Mouse (Mus musculus) kidney, postnatal 10 days (tissue): Measurements from ENCODE around the gene Kmt2d.
"Not testable (repeated sequence)": the region's sequence is repeated elsewhere in the genome, so short reads cannot be mapped to it uniquely, and the experiment has no call there.

ENCODE experiments used
- DNase-seq: peaks from one replicate; pipeline ENCODE4 v3.0.0; 2021; ENCODE audit warnings: mixed read lengths

The Kmt2d gene

DNA sequence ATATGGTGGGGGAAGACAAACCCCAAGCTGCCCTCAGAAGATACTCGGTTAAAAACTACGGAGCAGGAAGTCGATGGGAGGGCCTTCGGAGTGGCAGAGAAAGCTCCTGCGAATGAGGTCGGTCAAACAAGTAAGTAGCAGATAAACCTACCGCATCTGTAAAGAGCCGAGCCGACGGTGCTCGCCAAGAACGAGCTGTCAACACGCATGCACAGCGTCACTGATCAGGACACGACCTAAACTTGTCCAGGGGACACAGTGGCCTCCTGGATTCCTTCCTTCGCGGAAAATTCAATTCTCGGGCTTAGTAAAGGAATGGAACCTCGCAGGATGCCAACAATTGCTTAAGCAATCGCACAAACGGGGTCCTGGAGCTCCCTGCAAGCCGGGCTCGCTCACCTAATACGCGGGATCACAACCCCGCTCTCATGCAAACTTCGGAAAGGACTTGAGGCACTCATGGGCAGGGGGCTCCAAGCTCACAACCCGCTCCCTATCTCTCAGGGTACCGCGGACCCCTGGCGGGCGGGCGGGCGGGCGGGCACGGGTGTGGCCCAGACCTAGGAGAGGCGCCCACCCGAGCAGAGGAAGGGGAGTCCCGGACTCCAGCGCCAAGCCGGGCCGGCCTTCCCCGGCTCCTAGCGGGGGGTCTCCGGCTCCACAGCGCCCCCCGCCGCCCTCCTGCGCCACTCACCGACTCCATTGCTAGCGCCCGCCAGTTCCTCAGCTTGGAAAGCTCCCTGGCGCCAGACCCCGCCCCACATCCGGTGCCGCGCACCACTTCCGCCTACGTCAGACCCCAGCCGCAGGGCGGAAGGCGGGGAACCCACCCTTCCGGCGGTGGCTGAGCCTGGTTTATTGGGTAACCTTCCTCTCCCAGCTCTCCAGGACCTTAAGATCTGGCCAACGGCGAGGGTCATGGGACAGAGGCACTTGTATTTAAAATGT lies 40.0 kb downstream of the Kmt2d start, which contains the start of gene Prkag1:
Gene Prkag1 (minus strand): TSS at position 786 of the 948 bp plus-strand sequence.
- peak; percentile 98 for DNase-seq

DNA sequence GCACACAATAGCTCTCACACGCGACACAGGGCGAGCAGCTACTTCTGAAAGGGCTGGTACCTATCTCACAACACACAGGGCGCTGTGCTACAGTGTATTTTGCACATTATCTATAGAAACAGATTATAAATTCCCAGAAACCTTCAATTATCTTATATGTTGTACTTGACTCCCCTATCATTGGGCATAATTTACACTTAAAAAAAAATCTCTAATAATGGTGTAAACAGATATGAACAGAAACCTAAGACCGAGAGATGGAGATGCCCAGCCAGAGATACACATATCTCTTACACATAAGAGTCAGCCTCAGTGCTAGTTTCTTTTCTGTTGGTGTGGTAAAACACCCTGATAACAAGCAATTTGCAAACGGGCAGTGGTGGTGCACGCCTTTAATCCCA lies 43.4 kb downstream of the Kmt2d start:
- no peak for DNase-seq

DNA sequence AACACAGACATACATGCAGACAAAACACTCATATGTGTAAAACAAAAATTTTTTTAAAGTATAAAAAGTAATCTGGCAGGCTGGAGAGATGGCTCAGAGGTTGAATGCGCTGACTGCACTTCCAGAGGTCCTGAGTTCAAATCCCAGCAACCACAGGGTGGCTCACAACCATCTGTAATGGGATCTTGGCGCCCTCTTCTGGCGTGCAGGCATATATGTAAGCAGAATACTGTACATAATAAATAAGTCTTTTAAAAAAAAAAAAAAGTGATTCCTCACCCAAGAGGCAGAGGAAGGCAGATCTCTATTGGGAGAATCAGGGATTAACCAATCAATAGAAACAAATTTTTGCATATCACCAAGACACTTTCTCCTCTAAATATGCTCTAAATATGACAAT lies 47.6 kb downstream of the Kmt2d start:
- DNase-seq = peak; percentile 38

DNA sequence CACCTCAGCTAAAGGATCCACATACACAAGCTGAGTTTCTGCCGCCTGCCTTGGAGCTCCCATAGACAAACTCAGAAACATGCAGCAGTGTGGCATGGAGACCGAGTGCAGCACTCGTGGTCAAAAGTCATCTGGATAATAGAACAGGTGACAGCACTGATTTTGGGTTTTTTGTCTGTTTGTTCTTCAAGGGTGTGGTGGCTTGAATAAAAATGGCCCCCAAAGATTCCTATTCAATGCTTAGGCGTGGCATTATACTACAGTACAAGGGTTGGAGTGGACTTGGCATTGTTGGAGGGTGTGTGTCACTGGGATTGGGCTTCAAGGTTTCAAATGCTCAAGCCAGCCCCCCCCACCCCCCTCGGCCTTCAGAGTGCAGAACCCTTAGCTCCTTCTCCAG lies 48.9 kb downstream of the Kmt2d start:
- no peak for DNase-seq

DNA sequence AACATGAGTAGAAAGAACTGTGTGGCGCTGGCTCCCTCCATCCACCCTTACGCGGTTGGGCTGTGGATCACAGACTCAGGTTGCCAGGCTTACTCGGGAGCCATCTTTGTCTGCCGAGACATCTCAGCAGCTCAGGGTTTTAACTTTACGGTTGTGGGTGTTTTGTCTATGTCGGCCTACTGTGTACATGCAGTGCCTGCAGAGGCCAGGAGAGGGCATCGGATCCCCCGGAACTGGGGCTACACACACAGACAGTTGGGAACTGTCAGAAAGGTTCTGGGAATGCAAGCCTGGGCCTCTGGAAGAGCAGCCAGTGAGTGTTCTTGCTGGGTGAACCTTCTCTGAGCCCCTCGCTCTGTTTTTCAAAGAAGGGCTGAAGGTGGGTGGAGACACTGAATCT lies 49.6 kb downstream of the Kmt2d start:
- DNase-seq = no peak

DNA sequence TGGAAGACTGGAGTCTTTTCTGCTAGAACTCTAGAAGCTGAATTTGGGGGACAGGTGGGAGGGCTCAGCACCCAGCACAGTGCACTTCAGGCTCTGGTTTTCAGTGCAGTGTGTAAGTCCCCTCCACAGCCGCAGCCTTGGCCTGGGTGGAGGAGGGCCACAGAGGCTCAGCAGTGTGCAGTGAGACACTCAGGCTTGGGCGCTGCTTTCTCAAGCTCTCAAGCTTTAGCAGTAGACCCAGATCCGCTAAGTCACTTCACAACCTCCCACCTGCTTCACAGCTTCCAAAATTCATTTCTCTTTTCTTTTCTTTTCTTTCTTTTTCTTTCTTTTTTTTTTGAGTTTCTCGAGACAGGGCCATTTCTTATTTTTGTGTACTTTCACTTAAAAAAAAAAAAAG lies 50.1 kb downstream of the Kmt2d start:
- DNase-seq = no peak

DNA sequence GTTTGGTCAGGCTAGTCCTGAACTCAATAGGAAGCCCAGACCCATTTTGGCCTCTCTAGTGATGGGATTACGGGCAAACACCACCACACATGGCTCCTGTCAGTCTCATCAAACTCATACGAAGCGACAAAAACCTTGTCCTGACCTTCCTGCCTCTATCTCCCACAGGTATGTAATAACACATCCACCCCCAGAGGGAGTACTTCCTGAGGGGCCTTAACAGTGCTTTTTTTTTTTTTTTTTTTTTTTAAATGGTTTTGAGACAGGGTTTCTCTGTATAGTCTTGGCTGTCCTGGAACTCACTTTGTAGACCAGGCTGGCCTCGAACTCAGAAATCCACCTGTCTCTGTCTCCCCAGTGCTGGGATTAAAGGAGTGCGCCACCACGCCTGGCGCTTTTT lies 52.8 kb downstream of the Kmt2d start:
- no peak for DNase-seq

DNA sequence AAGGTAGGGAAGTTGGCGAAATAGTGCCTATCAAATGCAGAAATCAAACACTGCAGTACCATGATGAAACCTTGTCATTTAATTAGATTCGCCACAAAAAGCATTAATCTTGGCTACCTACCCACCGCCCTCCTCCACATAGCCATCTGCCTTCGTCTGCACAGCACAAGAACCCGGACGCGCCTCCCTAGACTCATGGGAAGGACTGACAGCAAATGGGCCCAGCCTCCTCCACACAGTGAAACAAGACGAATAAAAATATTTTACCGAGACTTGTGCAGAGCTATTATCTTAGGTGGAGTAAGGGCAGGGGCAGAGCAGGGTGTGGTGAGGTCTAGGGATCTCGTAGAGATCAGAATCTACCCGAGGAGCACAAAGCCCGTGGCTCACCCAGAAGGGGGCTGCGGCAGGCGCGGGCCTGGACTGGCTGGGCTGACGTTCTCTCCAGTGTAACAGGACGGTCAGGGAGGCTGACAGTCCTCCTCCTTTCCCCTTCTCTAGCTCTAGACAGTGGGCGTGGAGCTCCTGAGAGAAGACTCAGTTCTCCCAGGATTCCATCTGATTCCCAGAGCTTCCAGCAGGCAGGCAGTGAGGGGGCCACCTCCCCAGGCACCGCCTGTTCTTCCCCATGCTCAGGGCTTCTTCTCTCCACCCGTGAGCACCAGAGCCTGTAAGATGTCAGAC lies 58.1 kb downstream of the Kmt2d start:
- no peak for DNase-seq

DNA sequence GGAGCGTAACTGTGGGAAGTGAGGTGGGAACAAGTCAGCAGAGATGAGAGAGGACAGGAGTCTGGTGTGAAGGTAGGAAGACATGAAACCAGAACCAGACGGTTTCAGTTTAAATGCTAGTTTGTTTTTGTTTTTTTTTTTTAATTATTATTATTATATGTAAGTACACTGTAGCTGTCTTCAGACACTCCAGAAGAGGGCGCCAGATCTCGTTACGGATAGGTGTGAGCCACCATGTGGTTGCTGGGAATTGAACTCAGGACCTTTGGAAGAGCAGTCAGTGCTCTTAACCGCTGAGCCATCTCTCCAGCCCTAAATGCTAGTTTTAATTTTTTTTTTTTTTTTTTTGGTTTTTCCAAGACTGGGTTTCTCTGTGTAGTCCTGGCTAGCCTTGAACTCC lies 60.8 kb downstream of the Kmt2d start:
- not testable (repeated sequence) for DNase-seq

DNA sequence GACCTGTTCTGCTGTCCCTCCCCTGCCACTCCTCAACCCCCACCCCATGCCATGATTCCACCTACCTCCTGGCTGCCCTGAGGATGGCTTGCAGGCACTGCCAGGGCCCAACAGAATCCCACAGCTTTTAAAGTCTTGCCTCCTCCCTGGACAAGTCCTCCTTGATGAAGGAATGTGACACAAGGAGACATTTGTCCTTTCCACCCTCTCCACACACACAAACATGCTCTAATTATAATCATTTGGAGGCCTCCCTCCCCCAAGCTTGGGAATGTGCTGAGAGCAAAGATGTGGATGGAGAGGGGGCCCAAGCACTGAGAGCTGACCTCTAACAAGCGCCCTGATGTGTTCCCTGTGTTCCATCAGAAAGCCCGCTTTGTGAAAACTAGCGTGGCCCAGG lies 61.6 kb downstream of the Kmt2d start, which contains the start of gene Ddn:
Gene Ddn (minus strand): TSS at position 101 of the 400 bp plus-strand sequence.
- no peak for DNase-seq

DNA sequence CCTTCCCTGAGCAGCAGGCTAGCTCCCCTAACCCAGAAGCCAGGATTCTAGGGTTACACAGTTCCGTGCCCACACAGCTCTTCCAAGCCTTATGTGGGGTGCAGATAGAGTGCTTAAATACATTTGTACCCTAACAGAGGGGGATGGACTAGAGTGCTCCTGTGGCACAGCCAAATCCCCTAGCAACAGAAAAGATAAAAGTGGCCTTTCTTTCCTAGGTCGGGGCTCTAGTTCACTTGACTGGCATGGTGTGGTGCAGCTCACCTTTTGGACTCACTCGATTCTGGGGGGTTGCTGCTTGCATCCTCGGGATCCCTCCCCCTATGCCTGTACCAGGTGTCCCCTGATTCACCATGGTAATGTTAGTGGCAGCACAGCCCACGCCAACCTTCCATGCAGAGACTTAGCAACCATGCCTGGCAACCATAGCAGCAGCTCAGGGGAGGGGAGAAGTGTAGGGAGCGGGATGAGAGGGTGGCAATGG lies 62.3 kb downstream of the Kmt2d start:
- DNase-seq = no peak

DNA sequence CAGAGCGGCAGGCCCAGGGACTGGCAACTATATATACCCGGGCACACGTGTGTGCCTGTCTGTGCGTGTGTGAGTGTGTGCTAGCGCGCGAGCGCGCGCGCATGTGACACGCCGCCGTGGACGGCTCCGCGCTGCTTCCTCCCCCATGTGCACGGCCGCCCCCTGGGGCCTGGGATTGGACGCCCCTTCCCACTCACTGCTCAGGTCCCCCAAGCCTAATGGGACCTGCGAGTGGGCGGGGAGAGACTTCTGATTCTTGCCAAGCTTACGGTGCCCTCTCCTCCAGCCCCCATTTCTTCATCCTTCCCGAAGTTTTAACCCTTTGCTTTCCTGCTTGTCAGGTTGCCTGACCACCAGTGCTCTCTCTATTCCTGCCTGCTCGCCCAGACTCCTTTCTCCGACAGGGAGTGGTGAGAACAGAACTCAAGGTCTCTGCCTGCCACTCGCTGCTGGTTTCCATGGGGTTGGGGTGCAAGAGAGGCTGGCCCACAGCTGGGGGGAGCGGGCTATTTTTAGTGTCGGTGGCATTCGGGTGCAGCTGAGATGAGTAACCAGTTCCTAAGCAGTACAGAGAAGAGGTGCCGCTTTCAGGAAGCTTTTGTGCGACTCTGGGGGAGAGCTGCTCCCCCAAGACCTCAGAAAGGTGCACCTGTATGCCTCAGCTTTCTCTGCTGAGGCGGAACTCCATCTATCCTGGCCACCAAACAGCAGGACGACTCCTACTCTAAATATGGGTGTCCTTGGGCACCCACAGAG lies 62.9 kb downstream of the Kmt2d start:
- DNase-seq = peak; percentile 60

DNA sequence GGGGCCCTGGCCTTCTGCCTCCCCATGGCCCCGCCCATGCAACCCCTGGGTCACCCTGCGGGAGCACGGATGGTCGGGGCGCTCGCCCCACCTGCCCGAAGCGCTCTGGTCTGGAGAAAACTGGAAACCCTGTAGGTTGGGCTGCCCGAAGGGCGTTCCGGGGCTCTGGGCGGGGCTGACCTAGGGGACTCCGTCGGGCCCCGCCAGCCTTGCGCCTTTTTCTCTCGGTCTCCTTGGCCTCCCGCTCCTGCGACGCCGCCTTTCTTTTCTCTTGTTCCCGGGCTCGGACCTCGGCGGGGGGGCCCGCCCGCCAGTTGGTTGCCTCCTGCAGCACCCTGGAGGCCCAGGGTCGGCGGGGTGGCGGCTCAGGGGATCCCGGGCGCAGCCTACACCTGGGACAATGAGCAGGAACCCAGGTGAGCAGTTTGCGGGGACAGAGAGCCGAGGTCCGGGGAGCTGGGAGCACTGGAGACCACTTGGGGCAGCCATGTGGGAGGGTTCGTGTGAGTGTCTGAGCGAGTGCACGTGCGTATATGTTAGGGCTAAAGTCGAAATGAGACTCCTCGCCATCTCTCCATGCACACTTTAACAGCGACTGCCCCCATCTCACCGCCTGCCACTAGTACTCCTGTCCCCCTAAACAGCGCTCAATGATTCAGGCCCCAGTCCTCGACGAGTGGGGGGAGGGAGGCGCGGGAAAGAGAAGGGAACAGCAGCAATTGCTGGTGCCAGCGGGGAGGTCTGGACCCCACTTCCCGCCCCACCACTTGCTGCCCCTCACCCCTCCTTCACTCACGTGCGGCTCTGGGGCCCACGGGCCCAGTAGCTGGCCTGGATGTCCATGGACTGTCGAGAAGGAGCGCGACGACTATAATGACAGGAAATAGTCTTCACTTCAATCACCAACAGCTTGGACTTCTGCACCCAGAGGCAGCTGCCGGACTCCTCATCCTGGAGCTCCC lies 63.9 kb downstream of the Kmt2d start:
- DNase-seq = peak; percentile 54

DNA sequence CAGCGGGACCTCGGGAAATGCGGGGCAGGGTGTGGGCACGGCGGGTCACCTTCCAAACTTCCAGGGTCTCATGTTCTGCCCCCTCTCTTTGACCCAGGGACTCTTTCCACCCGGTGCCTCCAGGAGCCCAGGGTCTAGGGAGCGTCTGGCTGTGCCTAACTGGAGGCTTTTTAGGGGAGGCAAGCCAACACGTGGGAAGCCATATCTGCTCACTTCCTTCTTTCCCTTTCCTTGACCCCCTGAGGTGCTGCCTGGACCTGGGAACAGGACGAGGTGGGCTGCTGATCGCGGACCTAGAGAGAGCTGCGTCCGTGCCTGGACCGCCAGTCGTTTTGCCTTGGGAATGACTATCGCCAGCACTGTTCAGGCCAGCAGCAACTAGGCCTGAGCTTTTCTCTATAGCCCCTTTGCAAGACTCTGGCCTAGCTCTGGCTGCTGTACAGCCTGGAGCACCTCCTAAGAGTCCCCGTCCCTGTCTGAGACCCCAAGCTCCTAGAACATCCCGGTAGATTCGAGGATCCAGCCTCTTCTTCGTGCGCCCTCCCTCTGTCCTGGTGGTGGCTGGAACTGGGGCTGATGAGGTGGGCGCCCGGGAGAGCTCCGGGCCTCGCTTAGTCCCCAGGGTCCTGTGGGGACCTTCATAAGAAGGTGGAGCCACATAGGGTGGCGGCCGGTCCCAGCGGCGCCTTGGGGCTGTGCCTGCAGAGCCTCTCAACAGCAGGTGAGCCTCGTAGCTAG lies 64.8 kb downstream of the Kmt2d start:
- DNase-seq = no peak

DNA sequence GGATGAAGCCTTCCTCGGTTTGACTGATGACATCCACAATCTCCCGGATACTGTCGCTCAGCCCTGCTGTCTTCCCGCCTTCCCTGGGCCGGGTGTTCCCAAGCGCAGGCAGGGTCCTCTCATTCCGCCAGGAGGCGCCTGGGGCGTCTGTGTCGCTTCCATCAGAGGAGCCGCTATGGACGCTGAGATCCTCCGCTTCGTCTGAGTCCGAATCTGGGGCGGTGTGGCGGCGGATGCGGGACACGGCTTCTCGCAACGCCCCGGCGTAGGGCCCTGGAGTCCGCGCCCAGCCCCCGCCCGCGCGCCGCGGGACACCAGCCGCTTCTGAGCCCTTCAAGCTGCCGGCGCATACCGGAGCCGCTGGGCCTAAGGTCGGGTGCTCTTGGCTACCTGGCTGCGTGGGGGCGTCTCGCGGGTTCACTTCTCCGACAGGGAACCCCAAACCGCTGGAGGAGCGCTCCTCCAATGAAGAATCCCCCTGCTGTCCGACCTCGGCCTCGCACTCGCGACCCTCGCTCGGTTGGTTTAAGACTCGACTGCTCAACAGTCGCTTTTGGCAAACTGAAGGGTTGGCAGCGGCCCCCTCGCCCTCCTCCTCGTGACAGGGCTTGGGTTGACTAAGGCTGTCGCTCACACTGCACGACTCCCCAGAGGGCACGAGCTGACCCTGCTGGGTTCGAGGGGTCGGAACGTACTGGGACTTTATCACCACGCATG lies 65.5 kb downstream of the Kmt2d start:
- peak; percentile 88 for DNase-seq

DNA sequence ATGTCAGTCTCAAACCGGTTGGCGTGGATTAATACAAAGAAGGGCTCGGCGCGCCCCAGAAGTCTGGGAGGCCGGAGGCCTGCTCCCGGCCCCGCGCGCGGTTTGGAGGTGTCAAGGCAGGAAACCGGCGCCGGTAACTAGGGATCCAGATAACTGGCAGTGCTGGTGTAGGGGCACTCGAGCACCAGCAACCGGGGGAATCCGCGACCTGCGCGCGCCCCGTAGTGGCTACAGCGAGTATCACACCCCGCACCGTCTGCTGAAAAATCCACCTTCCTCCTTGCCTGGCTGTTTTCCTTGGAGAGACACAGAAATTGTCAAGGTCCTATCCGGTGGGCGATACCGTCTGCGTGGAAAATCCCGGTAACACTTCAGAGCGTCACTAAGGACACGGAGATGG lies 67.0 kb downstream of the Kmt2d start:
- peak; percentile 90 for DNase-seq

DNA sequence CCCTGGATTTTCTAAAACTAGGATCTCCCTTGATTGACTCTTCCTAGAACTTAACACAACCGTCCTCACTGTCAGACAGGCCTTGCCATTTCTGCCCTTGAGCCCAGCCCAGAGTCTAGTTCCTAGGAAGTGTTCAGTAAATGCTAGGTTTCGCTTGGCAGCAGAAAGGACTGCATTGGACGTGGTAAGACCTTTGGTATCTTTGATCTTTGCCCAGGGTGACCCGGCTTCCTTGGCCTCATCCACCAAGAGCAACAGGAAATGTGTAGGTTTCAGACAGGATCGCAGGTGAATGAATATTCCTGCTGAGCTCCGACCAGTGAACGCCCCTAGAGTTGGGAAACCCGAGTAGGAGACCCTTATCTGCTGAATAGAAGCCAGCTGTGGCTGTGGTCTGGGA lies 68.1 kb downstream of the Kmt2d start:
- no peak for DNase-seq

DNA sequence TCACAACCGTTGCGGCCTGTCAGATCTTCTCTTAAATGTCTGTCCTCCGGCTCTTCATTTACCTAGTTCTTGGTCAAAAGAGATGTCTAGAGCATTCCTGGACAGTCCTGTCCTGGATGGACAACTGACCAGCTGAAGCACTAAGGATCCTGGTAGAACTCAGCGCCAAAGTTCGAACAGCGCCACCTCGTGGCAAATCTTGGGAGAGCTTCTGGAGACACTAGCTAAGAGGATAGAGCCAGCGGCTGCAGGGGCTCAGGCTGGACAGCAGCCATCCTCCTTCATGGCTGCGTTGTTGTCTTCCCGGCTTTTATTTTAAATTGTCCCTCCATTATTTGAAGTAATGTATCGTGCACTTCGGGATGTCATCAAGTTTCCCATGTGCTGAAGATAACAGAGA lies 71.6 kb downstream of the Kmt2d start:
- peak; percentile 91 for DNase-seq

DNA sequence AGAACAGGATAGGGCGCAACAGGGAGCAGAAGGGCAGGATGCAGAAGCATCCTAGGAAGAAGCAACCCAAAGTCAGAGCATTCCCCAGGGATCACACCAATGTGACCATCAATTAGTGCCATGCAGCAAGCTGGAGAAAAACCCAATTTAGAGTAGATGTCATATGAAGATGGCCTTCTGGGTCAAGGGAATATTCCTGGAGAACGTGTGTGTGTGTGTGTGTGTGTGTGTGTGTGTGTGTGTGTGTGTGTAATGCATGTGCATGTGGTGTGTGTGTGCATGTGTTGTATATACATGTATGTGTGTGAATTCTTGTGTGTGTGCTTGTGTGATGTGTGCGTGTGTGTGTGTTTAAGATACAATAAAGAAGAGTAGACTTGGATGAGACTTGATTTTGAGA lies 72.1 kb downstream of the Kmt2d start:
- no peak for DNase-seq

DNA sequence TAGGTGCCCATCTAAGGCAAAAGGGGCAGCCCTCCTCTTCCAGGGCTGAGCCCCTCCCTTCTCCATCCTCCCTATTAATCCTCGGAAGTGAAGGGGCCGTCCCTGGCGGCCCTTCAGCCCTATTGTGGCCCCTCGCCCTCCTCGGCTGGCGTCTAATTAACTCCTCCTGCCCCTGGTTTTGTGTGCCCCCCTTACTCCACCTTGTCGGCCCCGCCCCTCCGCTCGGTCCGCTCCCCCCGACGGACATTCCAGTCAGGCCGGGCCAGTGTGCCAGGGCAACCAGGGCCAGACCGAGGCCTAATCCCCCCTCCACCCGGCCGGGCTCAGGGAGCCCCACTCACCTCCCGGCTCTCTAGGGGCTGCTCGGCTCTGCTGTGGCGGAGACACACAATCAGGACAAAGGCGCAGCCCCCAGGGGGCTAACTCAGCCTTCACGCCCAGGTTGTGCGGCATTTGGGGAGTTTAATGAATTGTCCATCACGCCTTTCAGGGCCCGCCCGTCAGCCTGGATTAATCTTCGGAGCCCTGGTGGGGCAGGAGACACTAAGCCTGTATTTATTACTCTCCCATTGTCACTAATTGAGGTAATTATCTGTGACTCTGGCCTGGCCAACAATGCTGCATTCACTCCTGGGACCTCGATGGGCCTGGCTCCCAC lies 73.0 kb downstream of the Kmt2d start:
- no peak for DNase-seq
